ENCODE assay signal across 8 mouse cellular contexts in genomic region chr7:64501536-64502270, GRCm38 (mm10). TPM values are rescaled to one million over a fixed set of nuclear protein-coding genes. Genes with fewer than 3 reads are reported as not detected.
DNase-seq lines count a peak whose midpoint lies in the region; ATAC-seq lines count a peak whose summit lies in the region.

Gene Apba2, plus strand, starts transcription at chr7:64501706.

- H3K4me3 ChIP-seq in heart, embryonic 10.5 days, result peak within 1 kb of the TSS; percentile 70
- peak within 1 kb of the TSS; percentile 59 for H3K4me3 ChIP-seq in embryonic facial prominence, embryonic 15.5 days (replicated peaks)
- peak within 1 kb of the TSS; percentile 86 for H3K4me3 ChIP-seq in hindbrain, embryonic 16.5 days (ENCODE audit: low read length)
- peak within 1 kb of the TSS; percentile 67 for H3K4me3 ChIP-seq in limb, embryonic 12.5 days (replicated peaks)
- peak within 1 kb of the TSS; percentile 76 for H3K4me3 ChIP-seq in neural tube, embryonic 15.5 days (replicated peaks)

- peak within 1 kb of the TSS; percentile 98 for H3K4me2 ChIP-seq in embryonic facial prominence, embryonic 15.5 days (replicated peaks)
- H3K4me2 ChIP-seq in hindbrain, embryonic 16.5 days (ENCODE audit: low read length), result peak within 1 kb of the TSS; percentile 77
- H3K4me2 ChIP-seq in limb, embryonic 12.5 days, result peak within 1 kb of the TSS; percentile 99
- H3K4me2 ChIP-seq in neural tube, embryonic 15.5 days, result peak within 1 kb of the TSS; percentile 71

- peaks cover 49% of the 10 kb centered on the region for H3K27me3 ChIP-seq in heart, embryonic 10.5 days (ENCODE audit: insufficient read depth, poor library complexity, severe bottlenecking)
- peaks cover 38% of the 10 kb centered on the region for H3K27me3 ChIP-seq in embryonic facial prominence, embryonic 15.5 days
- H3K27me3 ChIP-seq in hindbrain, embryonic 16.5 days (replicated peaks; ENCODE audit: control insufficient read depth, insufficient read depth, low read length), result no peaks in the 10 kb centered on the region
- H3K27me3 ChIP-seq in limb, embryonic 12.5 days, result peaks cover 51% of the 10 kb centered on the region
- H3K27me3 ChIP-seq in neural tube, embryonic 15.5 days (replicated peaks), result no peaks in the 10 kb centered on the region

- H3K27ac ChIP-seq in heart, embryonic 10.5 days, result peak within 1 kb of the TSS; percentile 62; the same call in 1 of the 2 replicates
- no peak within 1 kb of the TSS for H3K27ac ChIP-seq in embryonic facial prominence, embryonic 15.5 days (replicated peaks)
- peak within 1 kb of the TSS; percentile 96 for H3K27ac ChIP-seq in hindbrain, embryonic 16.5 days (ENCODE audit: low read depth, low read length)
- H3K27ac ChIP-seq in limb, embryonic 12.5 days, result no peak within 1 kb of the TSS
- H3K27ac ChIP-seq in neural tube, embryonic 15.5 days (replicated peaks), result peak within 1 kb of the TSS; percentile 95

- ATAC-seq in embryonic facial prominence, embryonic 15.5 days (ENCODE audit: insufficient number of reproducible peaks, low FRiP score, low TSS enrichment, low read depth), result peak; percentile 39
- ATAC-seq in hindbrain, embryonic 16.5 days, result peak; percentile 88
- ATAC-seq in limb, embryonic 12.5 days (ENCODE audit: insufficient number of reproducible peaks, insufficient read depth, low FRiP score, low TSS enrichment, low read depth), result peak; percentile 83
- ATAC-seq in neural tube, embryonic 15.5 days (ENCODE audit: low FRiP score), result peak; percentile 91
- ATAC-seq in inflammation-experienced regulatory T-cells, adult 6 months, result no peak

- H3K36me3 ChIP-seq in heart, embryonic 10.5 days, result no peaks in the 10 kb centered on the region
- H3K36me3 ChIP-seq in embryonic facial prominence, embryonic 15.5 days, result no peaks in the 10 kb centered on the region
- H3K36me3 ChIP-seq in hindbrain, embryonic 16.5 days (ENCODE audit: control insufficient read depth, insufficient read depth, low read length), result no peaks in the 10 kb centered on the region
- H3K36me3 ChIP-seq in limb, embryonic 12.5 days, result no peaks in the 10 kb centered on the region
- no peaks in the 10 kb centered on the region for H3K36me3 ChIP-seq in neural tube, embryonic 15.5 days

- H3K9ac ChIP-seq in embryonic facial prominence, embryonic 15.5 days, result peak within 1 kb of the TSS; percentile 35
- peak within 1 kb of the TSS; percentile 98 for H3K9ac ChIP-seq in hindbrain, embryonic 16.5 days (ENCODE audit: low read depth, low read length)
- peak within 1 kb of the TSS; percentile 76 for H3K9ac ChIP-seq in limb, embryonic 12.5 days (replicated peaks)
- peak within 1 kb of the TSS; percentile 99 for H3K9ac ChIP-seq in neural tube, embryonic 15.5 days (replicated peaks)

- H3K4me1 ChIP-seq in heart, embryonic 10.5 days, result peaks cover 15% of the 10 kb centered on the region
- H3K4me1 ChIP-seq in embryonic facial prominence, embryonic 15.5 days, result peaks cover 15% of the 10 kb centered on the region
- H3K4me1 ChIP-seq in hindbrain, embryonic 16.5 days (ENCODE audit: control insufficient read depth, insufficient read depth, low read depth, low read length), result peaks cover 30% of the 10 kb centered on the region
- 0 out of 2 replicates have a peak, but pooled peaks cover 4% of the 10 kb centered on the region for H3K4me1 ChIP-seq in limb, embryonic 12.5 days (replicated peaks)
- peaks cover 42% of the 10 kb centered on the region for H3K4me1 ChIP-seq in neural tube, embryonic 15.5 days

- DNase-seq in heart, embryonic 10.5 days (ENCODE audit: low spot score), result no peak
- DNase-seq in heart, postnatal 4 days, result no peak
- peak; percentile 45 for DNase-seq in adrenal gland, postnatal 25 days

- no peaks in the 10 kb centered on the region for H3K9me3 ChIP-seq in heart, embryonic 10.5 days
- H3K9me3 ChIP-seq in embryonic facial prominence, embryonic 15.5 days (replicated peaks), result no peaks in the 10 kb centered on the region
- H3K9me3 ChIP-seq in hindbrain, embryonic 16.5 days (ENCODE audit: control insufficient read depth, low read length), result no peaks in the 10 kb centered on the region
- H3K9me3 ChIP-seq in limb, embryonic 12.5 days, result no peaks in the 10 kb centered on the region
- H3K9me3 ChIP-seq in neural tube, embryonic 15.5 days (replicated peaks), result no peaks in the 10 kb centered on the region

- WGBS in heart, embryonic 10.5 days, result under 1% methylated on average over 90 of the region's 96 CpGs
- WGBS in embryonic facial prominence, embryonic 15.5 days, result under 1% methylated on average over 87 of the region's 96 CpGs
- WGBS in hindbrain, embryonic 16.5 days, result under 1% methylated on average over 58 of the region's 96 CpGs
- under 1% methylated on average over 96 of the region's 96 CpGs for WGBS in limb, embryonic 12.5 days
- under 1% methylated on average over 96 of the region's 96 CpGs for WGBS in neural tube, embryonic 15.5 days

RNA-seq across cellular contexts. Expression of gene Apba2, which starts in this region (rescaled TPM):
- polyA plus RNA-seq in heart, embryonic 10.5 days (2016; fragmentation: Nextera tagmentation; extraction: Ambion mirVana), result 0.28 and 1.0 TPM in 2 replicates
- total RNA-seq in heart, postnatal 4 days (2021), result under 1 TPM; 0.23 to 0.31 TPM
- total RNA-seq in adrenal gland, postnatal 25 days (2021), result not detected in 2 replicates
- 7.3 and 8.6 TPM in 2 replicates for polyA plus RNA-seq in embryonic facial prominence, embryonic 15.5 days (2015; fragmentation: Nextera tagmentation; extraction: Ambion mirVana)
- polyA plus RNA-seq in hindbrain, embryonic 16.5 days (2015; fragmentation: Nextera tagmentation; extraction: Ambion mirVana), result 173 and 186 TPM in 2 replicates
- polyA plus RNA-seq in limb, embryonic 12.5 days (2016; fragmentation: Nextera tagmentation; extraction: Ambion mirVana), result 6.8 and 7.6 TPM in 2 replicates
- 144 and 178 TPM in 2 replicates for polyA plus RNA-seq in neural tube, embryonic 15.5 days (2015; fragmentation: Nextera tagmentation; extraction: Ambion mirVana)
- not detected for polyA plus RNA-seq in inflammation-experienced regulatory T-cells, adult 6 months (2017; shearing (Covaris generic))

Comparison
In these comparisons a context has a peak if more than half of its experiments do, and no peak if none do; other contexts are left out.
1. RNA of gene Apba2 (polyA plus RNA-seq): 144 to 178 TPM in neural tube, embryonic 15.5 days and 173 to 186 TPM in hindbrain, embryonic 16.5 days; 7.3 to 8.6 TPM in embryonic facial prominence, embryonic 15.5 days, 6.8 to 7.6 TPM in limb, embryonic 12.5 days, 0.28 to 1.0 TPM in heart, embryonic 10.5 days and not detected in inflammation-experienced regulatory T-cells, adult 6 months; every median in the first group is over 10 times any median in the second.
2. Peak in DNase-seq in adrenal gland, postnatal 25 days; RNA of the gene not detected or under 1 TPM.
3. H3K27ac ChIP-seq: peak in heart, embryonic 10.5 days (single experiment), hindbrain, embryonic 16.5 days (single experiment) and neural tube, embryonic 15.5 days (single experiment); none in embryonic facial prominence, embryonic 15.5 days (single experiment) and limb, embryonic 12.5 days (single experiment).
4. H3K9ac ChIP-seq: peak in every context shown above with its lines; median percentile 99 in neural tube, embryonic 15.5 days; 98 in hindbrain, embryonic 16.5 days; 76 in limb, embryonic 12.5 days; 35 in embryonic facial prominence, embryonic 15.5 days.
5. Peak in every context shown above with its lines, with median percentiles within 50 percentile points of each other: H3K4me3 ChIP-seq and H3K4me2 ChIP-seq.